Mouse (Mus musculus): ENCODE results near the gene Rad51ap2. TPM values are rescaled to one million over a fixed set of nuclear protein-coding genes. Genes with fewer than 3 reads are reported as not detected.
A peak's percentile ranks its signal among the peaks of the same experiment; 100 is the strongest.

Rad51ap2 gene
- polyA plus RNA-seq, 1 experiment, result 1.2 TPM

DNA sequence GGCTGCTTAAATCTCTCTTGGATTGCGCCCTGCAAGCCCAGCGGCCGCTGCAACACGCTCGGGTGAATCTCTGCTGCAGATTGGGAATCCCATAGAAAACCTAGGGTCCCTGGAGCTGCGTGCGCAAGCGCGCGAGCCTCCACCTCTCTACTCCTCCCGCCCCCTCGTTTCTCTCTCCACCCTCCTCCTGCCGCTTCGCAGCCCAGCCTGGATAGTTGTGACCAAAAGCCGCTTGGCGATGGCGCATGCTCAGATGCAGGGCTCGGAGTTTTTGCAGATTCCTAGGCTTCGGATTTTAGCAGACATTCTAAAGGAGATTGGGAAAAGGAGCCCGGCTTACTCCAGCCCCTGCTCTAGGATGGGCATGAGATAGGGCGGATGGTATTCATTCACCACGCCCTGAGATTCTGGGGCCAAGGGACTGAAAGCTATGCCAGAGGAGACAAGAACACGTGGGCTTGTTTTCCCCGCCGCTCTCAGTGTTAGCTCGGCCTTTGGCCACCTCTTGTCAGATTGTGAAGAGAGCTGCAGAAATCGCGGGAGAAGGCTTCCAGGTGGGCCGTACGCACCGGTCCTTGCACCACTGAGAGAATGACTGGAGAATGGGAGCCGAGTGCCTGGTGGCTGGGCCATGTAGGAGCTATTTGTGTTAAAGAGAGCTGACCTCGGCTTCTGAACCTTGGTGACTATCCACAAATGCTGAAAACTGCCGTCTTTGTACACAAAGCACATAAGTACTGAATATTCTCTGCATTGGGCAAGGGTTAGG lies 19.2 kb upstream of the Rad51ap2 start, which contains the start of gene Vsnl1:
Gene Vsnl1 (minus strand): TSS at position 117 of the 769 bp plus-strand sequence.
- H3K4me3 ChIP-seq (ENCODE audit: insufficient read depth, low read length), result peak within 1 kb of the TSS; percentile 46
- peaks cover 3% of the 10 kb centered on the region for H3K4me1 ChIP-seq (ENCODE audit: control insufficient read depth, insufficient read depth, low read length)
- peak; percentile 92 for TF ChIP-seq POLR2A (IDR thresholded peaks at IDR 0.05; ENCODE audit: extremely low read depth, insufficient read depth, low read length)
- no peak for TF ChIP-seq CTCF (IDR thresholded peaks at IDR 0.05; ENCODE audit: extremely low read depth, insufficient read depth, low read length)
- H3K27ac ChIP-seq (ENCODE audit: insufficient read depth, low read length), result peak within 1 kb of the TSS; percentile 64

DNA sequence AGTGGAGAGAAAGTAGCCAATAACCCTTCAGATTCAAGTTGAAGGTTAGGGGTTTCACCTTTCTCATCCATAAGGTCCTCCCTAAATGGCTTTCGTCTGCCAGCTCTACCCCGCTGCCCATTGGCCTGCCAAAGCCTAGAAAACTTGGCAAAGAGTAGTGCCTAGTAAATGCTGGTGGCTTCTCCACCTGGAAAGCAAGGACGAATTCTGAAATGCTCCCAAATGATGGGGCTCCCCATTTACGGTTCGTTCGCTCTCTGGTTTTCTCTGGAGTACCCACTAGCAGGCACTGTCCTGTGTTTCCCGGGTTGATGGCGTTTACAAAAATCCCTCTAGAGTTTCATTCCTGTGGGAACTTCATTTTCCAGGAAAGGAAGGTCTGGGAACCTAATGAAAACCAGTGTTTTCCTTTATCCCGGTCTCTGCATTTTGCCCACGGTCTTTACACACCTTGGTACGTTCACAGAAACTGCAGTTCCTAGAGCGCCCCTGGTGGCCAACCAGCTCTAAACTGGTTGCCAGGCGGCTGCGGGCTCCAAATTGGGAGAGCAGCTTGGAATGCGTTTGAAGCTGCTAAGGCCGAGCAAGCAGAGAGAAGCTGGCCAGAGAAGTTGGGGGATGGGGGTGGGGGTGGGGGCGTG lies 18.5 kb upstream of the Rad51ap2 start:
- TF ChIP-seq CTCF (IDR thresholded peaks at IDR 0.05; ENCODE audit: extremely low read depth, insufficient read depth, low read length) (peak; percentile 37), POLR2A (IDR thresholded peaks at IDR 0.05; ENCODE audit: extremely low read depth, insufficient read depth, low read length) (no peak)
- H3K4me3 ChIP-seq (ENCODE audit: insufficient read depth, low read length), result peak overlapping the region; percentile 46; the same call in 1 of the 2 replicates

DNA sequence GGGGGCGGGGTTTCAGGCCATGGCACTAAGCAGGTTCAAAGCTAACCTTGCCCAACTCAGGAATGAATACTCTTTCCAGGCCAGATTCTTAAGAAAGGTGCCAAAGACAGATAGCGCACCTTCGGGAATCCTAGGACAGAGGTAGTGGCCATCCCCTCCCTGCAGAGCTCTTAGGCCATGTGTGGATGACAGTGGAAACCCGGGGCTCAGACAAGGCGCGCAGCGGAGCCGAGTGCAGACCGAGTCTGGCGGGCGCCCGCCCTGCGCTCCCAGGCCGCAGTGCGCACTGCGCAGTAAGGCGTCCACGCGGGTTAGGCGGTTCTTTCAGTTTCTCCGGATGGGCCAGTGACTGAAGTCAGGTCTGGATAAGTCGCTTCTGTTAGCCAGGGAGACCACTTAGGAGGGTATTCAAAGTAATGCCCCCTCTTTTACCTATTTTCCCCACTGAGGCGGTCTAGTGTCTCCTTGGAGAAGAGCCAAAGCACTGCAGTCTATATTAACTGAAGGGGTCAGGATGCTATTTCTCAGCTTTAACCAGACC lies 17.9 kb upstream of the Rad51ap2 start:
- Histone ChIP-seq H3K4me3 (ENCODE audit: insufficient read depth, low read length) (no peak overlapping the region), H3K27ac (ENCODE audit: insufficient read depth, low read length) (no peak overlapping the region), H3K4me1 (ENCODE audit: control insufficient read depth, insufficient read depth, low read length) (peaks cover 2% of the 10 kb centered on the region)
- TF ChIP-seq POLR2A (IDR thresholded peaks at IDR 0.05; ENCODE audit: extremely low read depth, insufficient read depth, low read length) (no peak), CTCF (IDR thresholded peaks at IDR 0.05; ENCODE audit: extremely low read depth, insufficient read depth, low read length) (no peak)

More for the DNA sequence above, 18.5 kb upstream of the Rad51ap2 start:
- Histone ChIP-seq H3K27ac (ENCODE audit: insufficient read depth, low read length) (no peak overlapping the region), H3K4me1 (ENCODE audit: control insufficient read depth, insufficient read depth, low read length) (peaks cover 3% of the 10 kb centered on the region)

DNA sequence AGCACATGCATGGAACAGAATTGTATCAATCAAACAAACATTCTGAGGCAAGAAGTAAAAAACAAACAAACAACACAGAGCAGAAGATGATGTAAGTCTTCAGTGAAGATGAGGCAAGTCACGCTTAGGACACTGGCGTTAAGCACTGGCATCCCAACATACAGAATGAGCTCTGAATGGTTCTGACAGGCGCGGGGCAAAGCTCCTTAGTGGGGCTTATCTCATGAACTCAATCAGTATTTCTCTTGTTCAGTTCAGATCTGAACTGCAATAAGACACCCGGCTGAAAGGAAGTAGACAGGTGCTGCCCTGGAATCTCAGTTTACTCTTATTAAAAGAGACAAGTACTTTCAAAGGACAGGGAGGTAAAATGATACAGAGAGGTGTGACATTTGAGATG lies 1.7 kb upstream of the Rad51ap2 start:
- no peak for TF ChIP-seq POLR2A (IDR thresholded peaks at IDR 0.05; ENCODE audit: extremely low read depth, insufficient read depth, low read length)
- Histone ChIP-seq H3K4me3 (ENCODE audit: insufficient read depth, low read length) (no peak overlapping the region), H3K27ac (ENCODE audit: insufficient read depth, low read length) (no peak overlapping the region), H3K4me1 (ENCODE audit: control insufficient read depth, insufficient read depth, low read length) (no peaks in the 10 kb centered on the region)

DNA sequence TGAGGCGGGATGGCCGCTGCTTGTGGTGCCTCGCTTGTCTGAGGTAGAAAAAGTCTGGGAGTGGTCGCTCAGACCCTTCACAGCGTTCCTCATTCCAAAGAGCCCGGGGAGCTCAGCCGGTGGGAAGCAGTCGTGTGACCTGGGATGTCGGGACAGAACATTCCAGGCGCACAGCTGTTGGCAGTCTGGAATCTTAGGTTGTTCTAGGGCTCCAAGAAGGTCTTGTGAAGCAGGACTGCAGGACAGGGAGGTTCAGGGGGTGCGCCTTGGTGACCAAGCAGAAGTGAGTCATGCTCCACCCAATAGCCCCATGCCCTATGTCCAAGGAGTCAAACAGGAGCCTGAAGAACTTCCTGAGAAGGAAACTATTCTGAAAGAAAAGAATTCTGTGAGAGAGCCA lies 334 bp downstream of the Rad51ap2 start:
- Histone ChIP-seq H3K27ac (ENCODE audit: insufficient read depth, low read length) (peak overlapping the region; percentile 27), H3K4me1 (ENCODE audit: control insufficient read depth, insufficient read depth, low read length) (no peaks in the 10 kb centered on the region), H3K4me3 (ENCODE audit: insufficient read depth, low read length) (peak overlapping the region; percentile 50)
- TF ChIP-seq CTCF (IDR thresholded peaks at IDR 0.05; ENCODE audit: extremely low read depth, insufficient read depth, low read length), result no peak
- TF ChIP-seq POLR2A (IDR thresholded peaks at IDR 0.05; ENCODE audit: extremely low read depth, insufficient read depth, low read length), result no peak

DNA sequence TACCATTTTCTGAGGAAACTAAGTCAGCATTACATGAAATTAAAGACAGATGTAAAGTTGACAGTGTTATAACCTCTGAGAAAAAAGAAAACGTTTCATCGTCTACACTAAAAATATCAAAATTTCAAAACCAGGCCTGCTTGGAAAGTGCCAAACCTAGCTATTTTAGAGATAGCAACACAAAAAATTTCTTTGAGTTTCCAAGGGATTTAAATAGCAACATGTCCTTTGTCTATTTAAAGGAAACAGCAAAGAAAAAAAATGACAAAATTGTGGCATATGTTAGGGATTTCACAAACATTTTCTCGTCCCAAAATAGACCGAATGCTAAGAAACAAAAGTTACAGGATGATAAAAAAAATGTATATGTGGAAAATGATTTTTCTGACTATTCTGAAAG lies 753 bp downstream of the Rad51ap2 start:
- peak overlapping the region; percentile 27; the same call in 1 of the 2 replicates for H3K27ac ChIP-seq (ENCODE audit: insufficient read depth, low read length)
- no peaks in the 10 kb centered on the region for H3K4me1 ChIP-seq (ENCODE audit: control insufficient read depth, insufficient read depth, low read length)
- peak overlapping the region; percentile 50 for H3K4me3 ChIP-seq (ENCODE audit: insufficient read depth, low read length)
- TF ChIP-seq CTCF (IDR thresholded peaks at IDR 0.05; ENCODE audit: extremely low read depth, insufficient read depth, low read length), result no peak
- TF ChIP-seq POLR2A (IDR thresholded peaks at IDR 0.05; ENCODE audit: extremely low read depth, insufficient read depth, low read length), result no peak

Other genes with a start within 250 kb of the Rad51ap2 start
- not detected in 2 replicates for gene Msgn1, start 247.1 kb upstream of the Rad51ap2 start, polyA plus RNA-seq (2012; rRNA removed)
- 0.40 and 0.70 TPM in 2 replicates for gene Gen1, start 190.3 kb upstream of the Rad51ap2 start, polyA plus RNA-seq (2012; rRNA removed)
- 40.6 and 42.1 TPM in 2 replicates for gene Smc6, start 190.2 kb upstream of the Rad51ap2 start, polyA plus RNA-seq (2012; rRNA removed)
- gene Vsnl1, start 19.5 kb upstream of the Rad51ap2 start, polyA plus RNA-seq (2012; rRNA removed), result 586 and 603 TPM in 2 replicates

All from cortical plate, adult 2 months (tissue).